Mouse (Mus musculus) kidney, adult 2 months (tissue): ENCODE measurements around the gene Sar1a. TPM values are rescaled to one million over a fixed set of nuclear protein-coding genes. Genes with fewer than 3 reads are reported as not detected.
A peak's percentile ranks its signal among the peaks of the same experiment; 100 is the strongest.

Experiments
- DNase-seq: peaks from one replicate; pipeline ENCODE4 v3.0.0; 2021
- H3K27ac ChIP-seq: fragments of 200-500 bp; 2 replicates; pipeline ENCODE4 v1.5.1; 2012; ENCODE audit warnings: low read depth, low read length, control low read depth, inconsistent platforms; ENCODE audit not compliant: insufficient read depth
- H3K27me3 ChIP-seq: fragments of 200-500 bp; replicated peaks from 2 replicates; pipeline ENCODE4 v1.6.1; 2012; ENCODE audit warnings: mild to moderate bottlenecking, moderate library complexity, low read length, inconsistent platforms; ENCODE audit not compliant: control insufficient read depth, insufficient read depth
- H3K36me3 ChIP-seq: fragments of 200-500 bp; 2 replicates; pipeline ENCODE4 v1.6.1; 2012; ENCODE audit warnings: mild to moderate bottlenecking, moderate library complexity, low read length, inconsistent platforms; ENCODE audit not compliant: control insufficient read depth, insufficient read depth
- H3K4me1 ChIP-seq: fragments of 200-500 bp; 2 replicates; pipeline ENCODE4 v1.6.1; 2011; ENCODE audit warnings: low read length; ENCODE audit not compliant: control insufficient read depth, insufficient read depth
- H3K4me3 ChIP-seq: fragments of 200-500 bp; 2 replicates; pipeline ENCODE4 v1.5.1; 2011; ENCODE audit warnings: mild to moderate bottlenecking, low read depth, low read length, control low read depth; ENCODE audit not compliant: insufficient read depth
- CTCF ChIP-seq: fragments of 200-500 bp; conservative IDR thresholded peaks from 2 replicates; pipeline ENCODE4 v1.5.1; 2011; ENCODE audit warnings: low read depth, mild to moderate bottlenecking, control low read depth, low read length, moderate library complexity, mixed read lengths; ENCODE audit not compliant: insufficient read depth, insufficient read length
- POLR2A ChIP-seq: fragments of 200-500 bp; IDR thresholded peaks from one replicate; pipeline ENCODE4 v1.6.1; 2011; ENCODE audit warnings: low read depth, low read length, control low read depth
- WGBS: fragments of 180-500 bp; shearing (Covaris S2); methylation state at CpG from one replicate; pipeline ENCODE4 v1.1.7; 2018; 5-methylcytosine and 5-hydroxymethylcytosine counted together
- polyA plus RNA-seq: library from polyadenylated mRNA; depleted of rRNA; stranded (reverse); fragments of >200 nt; gene quantifications from 2 replicates; pipeline ENCODE4 v1.2.3, GENCODE M21; 2012

The Sar1a gene
- polyA plus RNA-seq, 1 experiment = 67.7 TPM

- no peaks in the 10 kb centered on the region for H3K27me3 ChIP-seq
- 77% methylated on average over 8 of the region's 8 CpGs for WGBS
- no peak overlapping the region for H3K4me3 ChIP-seq
- TF ChIP-seq CTCF (no peak), POLR2A (no peak)
- H3K27ac ChIP-seq = no peak overlapping the region
- peaks cover 5% of the 10 kb centered on the region for H3K36me3 ChIP-seq
- no peak for DNase-seq
- H3K4me1 ChIP-seq = no peaks in the 10 kb centered on the region
Measured at GRCm38 (mm10) chr10:61689405-61689804, 9.3 kb downstream of the Sar1a start.

- no peak for TF ChIP-seq POLR2A
- no peak for TF ChIP-seq CTCF
- Histone ChIP-seq H3K4me1 (peaks cover 10% of the 10 kb centered on the region), H3K27me3 (no peaks in the 10 kb centered on the region), H3K27ac (no peak overlapping the region), H3K4me3 (no peak overlapping the region), H3K36me3 (peaks cover 2% of the 10 kb centered on the region; the same call in 1 of the 2 replicates)
- no peak for DNase-seq
- 70% methylated on average over 4 of the region's 4 CpGs for WGBS
Measured at GRCm38 (mm10) chr10:61693563-61693962, 13.5 kb downstream of the Sar1a start.

- H3K27ac ChIP-seq = peak within 1 kb of the TSS; percentile 61; the same call in 1 of the 2 replicates
- peak; percentile 99 for DNase-seq
Measured at GRCm38 (mm10) chr10:61694870-61695670, 15.0 kb downstream of the Sar1a start, which contains the start of gene Tysnd1. Gene Tysnd1 (plus strand): TSS chr10:61695514.

GRCm38 (mm10) chr10:61695703-61696559 lies 15.8 kb downstream of the Sar1a start:
- under 1% methylated on average over 110 of the region's 111 CpGs for WGBS
- peak overlapping the region; percentile 84 for H3K4me3 ChIP-seq
- no peak for TF ChIP-seq POLR2A
- TF ChIP-seq CTCF = no peak
- H3K27me3 ChIP-seq = no peaks in the 10 kb centered on the region
- DNase-seq = peak; percentile 16
- H3K36me3 ChIP-seq = 0 out of 2 replicates have a peak, but pooled peaks cover 1% of the 10 kb centered on the region
- H3K27ac ChIP-seq = peak overlapping the region; percentile 61
- peaks cover 10% of the 10 kb centered on the region for H3K4me1 ChIP-seq

More at GRCm38 (mm10) chr10:61694870-61695670, 15.0 kb downstream of the Sar1a start, which contains the start of gene Tysnd1:
- 1% methylated on average over 42 of the region's 42 CpGs for WGBS
- Histone ChIP-seq H3K36me3 (peaks cover 2% of the 10 kb centered on the region; the same call in 1 of the 2 replicates), H3K4me1 (peaks cover 10% of the 10 kb centered on the region), H3K27me3 (no peaks in the 10 kb centered on the region), H3K4me3 (peak within 1 kb of the TSS; percentile 84)
- TF ChIP-seq POLR2A (peak; percentile 67), CTCF (no peak)

- 9% methylated on average over 19 of the region's 19 CpGs for WGBS
- H3K27ac ChIP-seq = peak overlapping the region; percentile 61
- H3K4me1 ChIP-seq = peaks cover 10% of the 10 kb centered on the region
- H3K27me3 ChIP-seq = no peaks in the 10 kb centered on the region
- peak overlapping the region; percentile 84 for H3K4me3 ChIP-seq
- TF ChIP-seq CTCF = no peak
- TF ChIP-seq POLR2A = no peak
- DNase-seq = no peak
- H3K36me3 ChIP-seq = no peaks in the 10 kb centered on the region
Measured at GRCm38 (mm10) chr10:61696560-61696823, 16.4 kb downstream of the Sar1a start.

GRCm38 (mm10) chr10:61697028-61697427 lies 16.9 kb downstream of the Sar1a start:
- H3K36me3 ChIP-seq = no peaks in the 10 kb centered on the region
- H3K4me1 ChIP-seq = peaks cover 10% of the 10 kb centered on the region
- H3K4me3 ChIP-seq = no peak overlapping the region; the same call in 1 of the 2 replicates
- WGBS = 53% methylated on average over 2 of the region's 2 CpGs
- TF ChIP-seq CTCF (no peak), POLR2A (no peak)
- H3K27me3 ChIP-seq = no peaks in the 10 kb centered on the region
- H3K27ac ChIP-seq = peak overlapping the region; percentile 63
- peak; percentile 96 for DNase-seq

GRCm38 (mm10) chr10:61704663-61705062 lies 24.6 kb downstream of the Sar1a start:
- Histone ChIP-seq H3K4me3 (no peak overlapping the region), H3K27ac (no peak overlapping the region), H3K4me1 (peaks cover 3% of the 10 kb centered on the region; the same call in 1 of the 2 replicates), H3K27me3 (no peaks in the 10 kb centered on the region), H3K36me3 (no peaks in the 10 kb centered on the region)
- no peak for TF ChIP-seq POLR2A
- TF ChIP-seq CTCF = no peak
- 75% methylated on average over 4 of the region's 4 CpGs for WGBS
- DNase-seq = no peak
